Mouse (Mus musculus) lung, postnatal 14 days (tissue): ENCODE measurements around the gene Tmem159.

Experiments used
- DNase-seq: peaks from one replicate; pipeline ENCODE4 v3.0.0; 2021

Tmem159 gene

GRCm38 (mm10) chr7:120102164-120102972 is at the start of gene Tmem159:
Gene Tmem159 (plus strand): TSS chr7:120102353.
- DNase-seq, result peak; percentile 94

- no peak for DNase-seq
Observed at GRCm38 (mm10) chr7:120054016-120054415, 48.1 kb upstream of the Tmem159 start.

- DNase-seq, result no peak
Observed at GRCm38 (mm10) chr7:120055479-120055878, 46.7 kb upstream of the Tmem159 start.

GRCm38 (mm10) chr7:120064045-120064444 is 38.1 kb upstream of the Tmem159 start:
- no peak for DNase-seq

GRCm38 (mm10) chr7:120068114-120068513 is 34.0 kb upstream of the Tmem159 start:
- no peak for DNase-seq

- no peak for DNase-seq
Observed at GRCm38 (mm10) chr7:120069164-120069563, 33.0 kb upstream of the Tmem159 start.

GRCm38 (mm10) chr7:120080177-120080576 is 22.0 kb upstream of the Tmem159 start:
- no peak for DNase-seq

- DNase-seq, result no peak
Observed at GRCm38 (mm10) chr7:120093033-120093432, 9.1 kb upstream of the Tmem159 start.

- no peak for DNase-seq
Observed at GRCm38 (mm10) chr7:120094216-120094615, 7.9 kb upstream of the Tmem159 start.

- no peak for DNase-seq
Observed at GRCm38 (mm10) chr7:120095180-120095579, 7.0 kb upstream of the Tmem159 start, which contains the start of gene Dnah3. Gene Dnah3 (minus strand): TSS chr7:120095280.

- DNase-seq, result peak; percentile 79
Observed at GRCm38 (mm10) chr7:120097845-120098244, 4.3 kb upstream of the Tmem159 start.

- peak; percentile 90 for DNase-seq
Observed at GRCm38 (mm10) chr7:120098403-120098802, 3.8 kb upstream of the Tmem159 start.

GRCm38 (mm10) chr7:120103019-120103567 is 940 bp downstream of the Tmem159 start:
- peak; percentile 59 for DNase-seq

- DNase-seq, result no peak
Observed at GRCm38 (mm10) chr7:120104975-120105374, 2.8 kb downstream of the Tmem159 start.

GRCm38 (mm10) chr7:120106356-120106755 is 4.2 kb downstream of the Tmem159 start:
- no peak for DNase-seq

- no peak for DNase-seq
Observed at GRCm38 (mm10) chr7:120109676-120110075, 7.5 kb downstream of the Tmem159 start.

- no peak for DNase-seq
Observed at GRCm38 (mm10) chr7:120116976-120117375, 14.8 kb downstream of the Tmem159 start.

- no peak for DNase-seq
Observed at GRCm38 (mm10) chr7:120117529-120117928, 15.4 kb downstream of the Tmem159 start.

- DNase-seq, result peak; percentile 62
Observed at GRCm38 (mm10) chr7:120123776-120124175, 21.6 kb downstream of the Tmem159 start.

- peak; percentile 79 for DNase-seq
Observed at GRCm38 (mm10) chr7:120124844-120125243, 22.7 kb downstream of the Tmem159 start.

GRCm38 (mm10) chr7:120126976-120127685 is 25.0 kb downstream of the Tmem159 start:
- DNase-seq, result no peak

GRCm38 (mm10) chr7:120127686-120128059 is 25.5 kb downstream of the Tmem159 start:
- DNase-seq, result no peak

- peak; percentile 26 for DNase-seq
Observed at GRCm38 (mm10) chr7:120128951-120129350, 26.8 kb downstream of the Tmem159 start.

- DNase-seq, result no peak
Observed at GRCm38 (mm10) chr7:120142743-120143142, 40.6 kb downstream of the Tmem159 start.
